Mouse (Mus musculus) heart, embryonic 14.5 days (tissue): Measurements from ENCODE around the gene Fgd3. TPM values are rescaled to one million over a fixed set of nuclear protein-coding genes. Genes with fewer than 3 reads are reported as not detected.

Source experiments
- ATAC-seq: fragments of 200-750 bp; cut with Nextera tagmentation; 2 replicates; pipeline ENCODE4 v1.8.0; 2017; ENCODE audit warnings: low read depth, moderate TSS enrichment; ENCODE audit not compliant: insufficient number of reproducible peaks, insufficient read depth, low FRiP score
- H3K27ac ChIP-seq, 2 experiments: fragments of 200-500 bp in 1 of 2; fragments of 300-500 bp in 1 of 2; sonication (generic) in 1 of 2; replicated peaks in 1 of 2; 2 replicates each; pipeline ENCODE4 v1.5.1; 2012 to 2014; ENCODE audit warnings: low read depth in 2 of 2, low read length in 2 of 2, control low read depth in 1 of 2, mild to moderate bottlenecking in 1 of 2, mixed read lengths in 1 of 2; ENCODE audit not compliant: control insufficient read depth in 1 of 2, insufficient read depth in 1 of 2
- H3K27me3 ChIP-seq: fragments of 300-500 bp; sonication (generic); 2 replicates; pipeline ENCODE4 v1.6.1; 2014; ENCODE audit warnings: mild to moderate bottlenecking, low read length, control low read depth; ENCODE audit not compliant: control insufficient read depth, insufficient read depth
- H3K36me3 ChIP-seq: fragments of 300-500 bp; sonication (generic); 2 replicates; pipeline ENCODE4 v1.6.1; 2014; ENCODE audit warnings: mild to moderate bottlenecking, control low read depth, low read length, mixed read lengths; ENCODE audit not compliant: control insufficient read depth, insufficient read depth
- H3K4me1 ChIP-seq, 2 experiments: fragments of 200-500 bp in 1 of 2; fragments of 300-500 bp in 1 of 2; sonication (generic) in 1 of 2; 2 replicates each; pipeline ENCODE4 v1.6.1; 2012 to 2014; ENCODE audit warnings: low read length in 2 of 2, control low read depth in 1 of 2, mixed read lengths in 1 of 2; ENCODE audit not compliant: control insufficient read depth in 2 of 2, insufficient read depth in 2 of 2
- H3K4me2 ChIP-seq: fragments of 300-500 bp; sonication (generic); 2 replicates; pipeline ENCODE4 v1.6.1; 2014; ENCODE audit warnings: mild to moderate bottlenecking, low read length
- H3K4me3 ChIP-seq, 2 experiments: fragments of 200-500 bp in 1 of 2; fragments of 300-500 bp in 1 of 2; sonication (generic) in 1 of 2; 2 replicates each; pipeline ENCODE4 v1.5.1; 2012 to 2014; ENCODE audit warnings: low read length in 2 of 2, mild to moderate bottlenecking in 2 of 2, control low read depth in 1 of 2, low read depth in 1 of 2, moderate library complexity in 1 of 2; ENCODE audit not compliant: control insufficient read depth in 1 of 2, insufficient read depth in 1 of 2
- H3K9ac ChIP-seq: fragments of 300-500 bp; sonication (generic); 2 replicates; pipeline ENCODE4 v1.6.1; 2014; ENCODE audit warnings: mild to moderate bottlenecking, low read length
- H3K9me3 ChIP-seq: fragments of 300-500 bp; sonication (generic); 2 replicates; pipeline ENCODE4 v1.6.1; 2016; ENCODE audit warnings: low read length, control low read depth; ENCODE audit not compliant: control insufficient read depth
- WGBS: fragments of 180-500 bp; shearing (Covaris S2); extraction: QIAGEN DNeasy Blood & Tissue Kit; methylation state at CpG from one replicate; pipeline ENCODE4 v1.1.7; 2014; 5-methylcytosine and 5-hydroxymethylcytosine counted together
- polyA plus RNA-seq: library from polyadenylated mRNA; unstranded; fragments of >200 nt; fragmentation: Nextera tagmentation; extraction: Ambion mirVana; gene quantifications from 2 replicates; pipeline ENCODE4 v1.2.1, GENCODE M21; 2014

Fgd3 gene
- polyA plus RNA-seq, 1 experiment from 2014 or later, result 0.09 TPM

DNA sequence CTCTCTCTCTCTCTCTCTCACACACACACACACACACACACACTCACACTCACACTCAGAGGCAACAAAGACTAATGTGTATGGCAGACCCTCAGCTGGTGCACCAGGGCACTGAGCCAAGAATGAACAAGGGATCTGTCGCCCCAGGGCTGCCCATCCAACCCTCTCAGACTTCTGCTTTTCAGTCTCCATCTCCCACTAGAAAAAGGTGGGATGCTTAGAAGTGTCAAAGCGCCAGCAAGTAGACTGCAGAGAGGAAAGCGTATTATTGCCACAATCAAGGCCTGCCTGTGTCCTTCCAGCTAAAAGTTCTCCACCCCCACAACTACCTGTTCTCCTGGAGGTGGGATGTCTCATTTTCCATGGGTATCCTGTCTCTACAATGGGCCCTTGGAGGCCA is 105.7 kb downstream of the Fgd3 start:
- no peak for ATAC-seq
- Histone ChIP-seq H3K9ac (peak overlapping the region; percentile 93), H3K4me1 (peaks cover 32 to 40% of the 10 kb centered on the region in 2 experiments), H3K27ac (no peak overlapping the region), H3K4me2 (peak overlapping the region; percentile 86), H3K27me3 (no peaks in the 10 kb centered on the region), H3K9me3 (no peaks in the 10 kb centered on the region), H3K36me3 (no peaks in the 10 kb centered on the region), H3K4me3 (peak overlapping the region in 1 of 2 experiments; percentile 86; a peak in 2 of 4 replicates)
- WGBS, result 74% methylated on average over 3 of the region's 3 CpGs

GRCm38 (mm10) chr13:49213531-49213932 is 106.6 kb downstream of the Fgd3 start:
- H3K27me3 ChIP-seq, result no peaks in the 10 kb centered on the region
- H3K9ac ChIP-seq, result peak overlapping the region; percentile 41; the same call in 1 of the 2 replicates
- ATAC-seq, result no peak
- WGBS, result 55% methylated on average over 4 of the region's 4 CpGs
- H3K9me3 ChIP-seq, result no peaks in the 10 kb centered on the region
- H3K4me1 ChIP-seq, result peaks cover 32 to 40% of the 10 kb centered on the region in 2 experiments
- H3K4me2 ChIP-seq, result peak overlapping the region; percentile 38
- H3K36me3 ChIP-seq, result no peaks in the 10 kb centered on the region
- H3K4me3 ChIP-seq, result no peak overlapping the region
- H3K27ac ChIP-seq, result peak overlapping the region in 1 of 2 experiments; percentile 42; a peak in 2 of 4 replicates

DNA sequence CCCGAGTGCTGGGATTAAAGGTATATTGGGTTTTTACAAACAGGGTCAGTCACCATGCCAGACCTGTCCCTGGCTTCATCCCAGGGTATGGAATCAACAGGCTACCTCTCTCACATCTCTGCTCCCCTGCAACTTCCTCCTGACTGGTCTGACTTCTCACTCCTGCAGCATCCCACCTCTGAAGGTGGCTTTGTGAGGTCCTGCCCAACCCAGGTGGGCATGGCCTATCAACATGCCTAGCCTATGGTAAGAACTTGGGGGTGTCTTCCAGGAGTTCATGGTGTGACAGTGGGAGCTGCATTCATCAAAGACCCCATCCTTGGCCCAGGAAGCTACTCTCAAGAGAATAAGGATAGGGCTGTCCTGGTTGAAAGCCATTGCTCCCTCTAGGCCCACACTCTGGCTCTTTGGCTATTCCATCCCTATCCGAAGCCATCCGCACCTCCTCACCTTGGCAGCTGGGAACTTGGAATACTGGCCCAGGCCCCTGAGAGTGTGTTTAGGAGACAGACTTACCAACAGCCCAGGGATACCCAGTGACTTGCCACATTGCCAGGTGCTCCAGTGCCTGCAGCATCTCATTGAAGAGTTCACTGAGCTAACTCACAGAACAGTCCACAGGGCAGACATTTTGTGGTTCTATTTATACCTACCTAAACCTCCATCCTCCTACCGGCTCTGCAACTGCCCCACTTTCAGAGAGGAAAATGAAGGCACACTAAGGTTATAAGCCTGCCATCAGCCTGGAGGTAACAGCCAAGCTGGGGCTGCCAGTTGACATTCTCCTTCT is 107.2 kb downstream of the Fgd3 start:
- Histone ChIP-seq H3K4me1 (peaks cover 32 to 40% of the 10 kb centered on the region in 2 experiments), H3K4me2 (no peak overlapping the region)

More for the DNA sequence above, 107.2 kb downstream of the Fgd3 start:
- peaks cover under 1% of the 10 kb centered on the region for H3K36me3 ChIP-seq
- H3K27me3 ChIP-seq, result no peaks in the 10 kb centered on the region
- H3K9me3 ChIP-seq, result no peaks in the 10 kb centered on the region
- H3K4me3 ChIP-seq, result no peak overlapping the region
- H3K9ac ChIP-seq, result no peak overlapping the region
- 82% methylated on average over 4 of the region's 4 CpGs for WGBS
- 0 out of 4 replicates have a peak overlapping the region, but pooled peaks of 1 of the 2 experiments have one; percentile 42 for H3K27ac ChIP-seq
- ATAC-seq, result no peak

Other genes starting within 250 kb of the Fgd3 start
- 2.5 and 2.6 TPM in 2 replicates for gene Wnk2, start 172.3 kb downstream of the Fgd3 start, polyA plus RNA-seq
- 85.5 and 87.7 TPM in 2 replicates for gene Ninj1, start 132.8 kb downstream of the Fgd3 start, polyA plus RNA-seq
- gene Card19, start 104.3 kb downstream of the Fgd3 start, polyA plus RNA-seq, result 114 and 126 TPM in 2 replicates
- 1.9 and 2.5 TPM in 2 replicates for gene Susd3, start 71.6 kb downstream of the Fgd3 start, polyA plus RNA-seq
- gene Bicd2, start 21.3 kb upstream of the Fgd3 start, polyA plus RNA-seq, result 47.3 and 48.3 TPM in 2 replicates
- 10.8 and 11.2 TPM in 2 replicates for gene Ippk, start 100.9 kb upstream of the Fgd3 start, polyA plus RNA-seq
- 0.54 and 0.73 TPM in 2 replicates for gene Tes3-ps, start 173.0 kb upstream of the Fgd3 start, polyA plus RNA-seq
- gene Ecm2, start 184.5 kb upstream of the Fgd3 start, polyA plus RNA-seq, result 3.7 and 5.6 TPM in 2 replicates
- gene Aspn, start 224.1 kb upstream of the Fgd3 start, polyA plus RNA-seq, result 17.9 and 19.9 TPM in 2 replicates